Mouse (Mus musculus) bone marrow macrophage, adult 2 months (primary cell): ENCODE results near the gene Ppp1r36.

Experiments used
- CTCF ChIP-seq: IDR thresholded peaks from 2 replicates; pipeline ENCODE4 v1.5.1; 2012; ENCODE audit warnings: low read depth, mild to moderate bottlenecking, low read length, moderate library complexity
- POLR2A ChIP-seq: IDR thresholded peaks from 2 replicates; pipeline ENCODE4 v1.6.1; 2012; ENCODE audit warnings: mild to moderate bottlenecking, low read depth, low read length, borderline replicate concordance

DNA sequence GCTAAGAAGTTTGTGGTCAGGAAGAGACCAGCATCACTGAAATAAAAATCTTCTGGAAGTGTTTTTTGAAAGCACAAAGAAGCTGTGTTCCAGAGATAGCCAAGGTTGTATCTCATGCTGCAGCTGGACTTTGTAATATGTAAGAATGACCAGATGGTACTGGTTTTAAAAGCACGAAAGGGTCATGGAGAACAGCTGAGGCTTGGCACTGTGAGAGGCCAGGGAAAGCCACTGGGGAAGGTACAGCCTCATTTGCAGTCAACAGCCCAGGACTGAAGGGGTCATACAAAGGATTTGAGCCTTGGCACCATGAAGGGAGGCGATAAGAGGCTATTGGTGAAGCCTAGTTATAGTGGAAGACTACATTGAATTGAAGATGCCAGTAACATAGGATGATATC is 65.1 kb downstream of the Ppp1r36 start:
- no peak for TF ChIP-seq CTCF
- no peak for TF ChIP-seq POLR2A
